Mouse (Mus musculus): ENCODE measurements around the gene Clk4.
A peak's percentile ranks its signal among the peaks of the same experiment; 100 is the strongest.

Gene Clk4

GRCm38 (mm10) chr11:51311846-51312245, 50.3 kb downstream of the Clk4 start:
- no peak for DNase-seq

DNA sequence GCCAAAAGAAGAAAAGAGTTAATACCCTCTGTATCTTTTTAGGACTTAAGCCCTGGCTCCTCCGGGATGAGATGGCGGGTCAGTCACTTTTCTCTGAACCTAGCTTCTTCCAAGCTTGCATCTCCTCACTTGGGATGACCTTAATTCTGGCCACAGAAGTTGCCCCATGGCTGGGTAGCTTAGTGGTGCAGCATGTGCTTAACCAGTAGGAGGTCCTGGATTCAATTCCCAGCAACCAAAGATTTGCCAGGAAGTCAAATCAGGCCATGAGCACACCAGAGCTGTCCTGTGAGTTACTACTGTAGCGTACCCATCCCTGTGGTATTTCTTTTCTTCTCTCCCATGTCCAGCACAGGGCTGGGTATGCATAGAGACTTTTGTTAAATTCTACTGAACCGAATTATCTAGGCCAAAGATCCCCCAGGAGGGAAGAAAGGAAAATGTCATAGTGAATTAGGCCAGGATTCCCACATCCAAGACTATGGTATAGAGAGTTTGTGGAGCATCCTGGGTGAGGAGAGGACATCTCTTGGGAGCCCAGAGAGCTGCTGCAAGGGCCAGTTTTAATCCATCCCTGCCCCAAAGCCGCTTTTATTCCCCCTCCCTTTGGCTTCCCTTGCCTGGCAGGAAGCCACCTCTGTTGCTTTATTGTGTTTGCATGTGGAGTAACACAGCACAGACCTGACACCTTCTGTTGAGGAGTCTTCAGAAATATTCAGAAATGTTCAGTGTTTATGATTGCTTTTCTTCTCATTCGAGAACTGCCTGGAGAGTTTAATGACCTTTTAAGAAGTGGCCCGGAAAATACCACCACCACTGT, 54.7 kb downstream of the Clk4 start:
- DNase-seq, result no peak

GRCm38 (mm10) chr11:51320609-51321008, 59.1 kb downstream of the Clk4 start:
- DNase-seq, result no peak

GRCm38 (mm10) chr11:51326908-51327307, 65.4 kb downstream of the Clk4 start:
- DNase-seq, result no peak

- peak; percentile 22 to 30 for DNase-seq
Observed at GRCm38 (mm10) chr11:51328387-51328942, 66.9 kb downstream of the Clk4 start.

DNA sequence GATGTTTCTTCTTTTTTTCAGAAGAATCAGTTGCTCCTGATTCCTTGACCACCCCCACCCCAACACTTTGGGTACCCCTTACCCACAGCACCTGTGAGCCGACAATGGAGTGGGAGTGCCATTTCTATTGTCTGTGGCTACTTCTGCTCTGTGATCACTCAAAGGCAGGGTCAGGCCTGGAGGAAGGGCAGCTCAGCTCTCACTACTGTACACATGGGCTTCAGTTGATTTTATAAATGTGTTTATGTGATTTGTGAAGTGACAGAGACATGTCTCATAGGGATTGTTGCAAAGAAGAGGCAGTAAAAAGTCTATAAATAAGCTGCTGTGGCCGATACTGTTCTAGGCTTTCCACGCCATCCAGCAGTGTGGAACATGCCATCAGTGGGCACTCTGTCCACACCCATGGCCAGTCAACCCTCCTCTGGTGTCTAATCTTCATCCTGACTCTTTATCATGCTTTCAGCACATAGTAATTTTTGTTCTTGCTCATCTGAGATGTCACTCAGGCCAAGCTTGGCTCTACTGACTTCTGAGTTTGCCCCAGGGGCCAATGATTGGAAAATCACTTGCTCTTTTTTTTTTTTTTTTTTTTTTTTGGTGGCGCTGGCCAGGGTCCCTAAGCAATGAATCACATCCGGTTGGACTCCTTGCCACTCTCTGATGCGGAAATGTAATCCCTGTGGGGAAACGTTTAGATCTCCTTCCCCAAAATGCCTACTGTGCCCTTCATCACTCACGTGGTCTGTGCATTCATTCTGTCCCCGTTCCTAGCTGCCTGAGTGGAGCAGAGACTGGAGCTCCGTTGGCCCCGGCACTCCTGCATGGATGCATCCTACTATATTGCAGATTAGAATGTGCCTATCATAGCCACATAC, 68.5 kb downstream of the Clk4 start:
- no peak for DNase-seq

Measured in lung, adult 18-20 months (tissue).